Mouse (Mus musculus) embryonic facial prominence, embryonic 11.5 days (tissue): ENCODE measurements around the gene Adamts17. TPM values are rescaled to one million over a fixed set of nuclear protein-coding genes. Genes with fewer than 3 reads are reported as not detected.

Experiments used
- ATAC-seq: fragments of 200-750 bp; cut with Nextera tagmentation; replicated peaks from 2 replicates; pipeline ENCODE4 v1.8.0; 2017; ENCODE audit warnings: low read depth; ENCODE audit not compliant: insufficient number of reproducible peaks, low FRiP score, low TSS enrichment
- DNase-seq: peaks from one replicate; pipeline ENCODE4 v3.0.0-alpha.2; 2015; ENCODE audit warnings: low spot score
- H3K27ac ChIP-seq: fragments of 300-500 bp; sonication (generic); replicated peaks from 2 replicates; pipeline ENCODE4 v1.5.1; 2014; ENCODE audit warnings: mild to moderate bottlenecking, low read depth, low read length, control low read depth
- H3K27me3 ChIP-seq: fragments of 300-500 bp; sonication (generic); 2 replicates; pipeline ENCODE4 v1.6.1; 2014; ENCODE audit warnings: mild to moderate bottlenecking, low read length, moderate library complexity, mixed read lengths; ENCODE audit not compliant: control insufficient read depth, insufficient read depth
- H3K36me3 ChIP-seq: fragments of 300-500 bp; sonication (generic); replicated peaks from 2 replicates; pipeline ENCODE4 v1.6.1; 2014; ENCODE audit warnings: low read depth, mild to moderate bottlenecking, low read length, moderate library complexity, mixed read lengths; ENCODE audit not compliant: control insufficient read depth, insufficient read depth
- H3K4me1 ChIP-seq: fragments of 300-500 bp; sonication (generic); 2 replicates; pipeline ENCODE4 v1.6.1; 2014; ENCODE audit warnings: low read length, mixed read lengths; ENCODE audit not compliant: control insufficient read depth, insufficient read depth
- H3K4me2 ChIP-seq: fragments of 300-500 bp; sonication (generic); 2 replicates; pipeline ENCODE4 v1.6.1; 2014; ENCODE audit warnings: low read depth, mild to moderate bottlenecking, control low read depth, low read length, moderate library complexity
- H3K4me3 ChIP-seq: fragments of 300-500 bp; sonication (generic); 2 replicates; pipeline ENCODE4 v1.5.1; 2014; ENCODE audit warnings: low read depth, low read length, control low read depth
- H3K9ac ChIP-seq: fragments of 300-500 bp; sonication (generic); replicated peaks from 2 replicates; pipeline ENCODE4 v1.6.1; 2014; ENCODE audit warnings: mild to moderate bottlenecking, control low read depth, low read length
- H3K9me3 ChIP-seq: fragments of 300-500 bp; sonication (generic); replicated peaks from 2 replicates; pipeline ENCODE4 v1.6.1; 2016; ENCODE audit warnings: mild to moderate bottlenecking, low read length, inconsistent platforms, mixed read lengths; ENCODE audit not compliant: control insufficient read depth
- WGBS: fragments of 180-500 bp; shearing (Covaris S2); extraction: QIAGEN DNeasy Blood & Tissue Kit; methylation state at CpG from one replicate; pipeline ENCODE4 v1.1.7; 2014; 5-methylcytosine and 5-hydroxymethylcytosine counted together
- polyA plus RNA-seq: library from polyadenylated mRNA; unstranded; fragments of >200 nt; fragmentation: Nextera tagmentation; extraction: Ambion mirVana; gene quantifications from 2 replicates; pipeline ENCODE4 v1.2.1, GENCODE M21; 2014

The Adamts17 gene
- polyA plus RNA-seq, 1 experiment from 2014 or later: 3.0 TPM

DNA sequence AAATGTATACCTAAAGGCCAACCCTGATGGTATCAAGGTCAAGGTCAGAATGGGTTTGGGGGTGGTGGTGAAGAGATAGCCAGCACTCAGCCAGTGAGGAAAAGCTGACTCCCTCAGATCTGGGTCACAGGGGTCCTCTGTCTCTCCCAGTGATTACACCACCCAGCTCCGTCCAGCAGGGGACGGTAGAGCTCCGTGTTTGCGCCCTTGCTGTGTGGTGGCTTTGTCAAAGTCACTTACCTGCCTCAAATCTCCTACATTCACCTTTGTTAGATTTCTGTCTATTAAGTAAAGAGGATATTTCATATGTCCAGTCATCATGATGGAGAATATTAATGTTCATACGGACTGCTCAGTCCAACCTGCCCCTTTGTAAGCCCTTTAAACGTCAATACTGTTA, 19.5 kb upstream of the Adamts17 start:
- Histone ChIP-seq H3K9me3 (no peaks in the 10 kb centered on the region), H3K4me2 (no peak overlapping the region), H3K27ac (no peak overlapping the region), H3K36me3 (no peaks in the 10 kb centered on the region), H3K4me3 (no peak overlapping the region), H3K4me1 (no peaks in the 10 kb centered on the region), H3K27me3 (no peaks in the 10 kb centered on the region), H3K9ac (no peak overlapping the region)
- DNase-seq (peak; percentile 63), ATAC-seq (no peak)
- WGBS: 21% methylated on average over 6 of the region's 6 CpGs

DNA sequence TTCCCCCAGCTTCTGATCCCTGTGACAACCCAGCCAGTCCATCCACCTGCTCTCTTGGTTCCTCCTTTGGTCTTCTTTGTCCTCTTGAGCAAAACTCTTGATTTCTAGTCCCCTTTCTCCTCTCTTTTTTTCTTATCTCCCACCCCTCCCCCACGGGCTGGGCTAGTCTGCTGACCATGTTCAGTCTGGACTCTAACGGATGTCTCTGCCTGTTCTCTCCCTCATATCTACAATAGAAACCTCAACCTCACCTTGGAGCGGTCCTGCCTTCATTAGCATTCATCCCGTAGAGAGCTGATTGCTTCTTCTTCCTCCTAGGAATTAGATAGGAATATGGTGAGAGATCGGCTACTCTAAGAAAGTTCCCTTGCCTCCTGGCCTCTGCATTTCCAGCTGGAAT, 8.7 kb upstream of the Adamts17 start:
- WGBS: 77% methylated on average over 5 of the region's 5 CpGs
- H3K9ac ChIP-seq: no peak overlapping the region
- no peak for DNase-seq
- no peak for ATAC-seq
- H3K4me3 ChIP-seq: no peak overlapping the region
- H3K36me3 ChIP-seq: no peaks in the 10 kb centered on the region
- no peak overlapping the region for H3K4me2 ChIP-seq
- H3K4me1 ChIP-seq: no peaks in the 10 kb centered on the region
- no peaks in the 10 kb centered on the region for H3K9me3 ChIP-seq
- H3K27me3 ChIP-seq: no peaks in the 10 kb centered on the region
- no peak overlapping the region for H3K27ac ChIP-seq

DNA sequence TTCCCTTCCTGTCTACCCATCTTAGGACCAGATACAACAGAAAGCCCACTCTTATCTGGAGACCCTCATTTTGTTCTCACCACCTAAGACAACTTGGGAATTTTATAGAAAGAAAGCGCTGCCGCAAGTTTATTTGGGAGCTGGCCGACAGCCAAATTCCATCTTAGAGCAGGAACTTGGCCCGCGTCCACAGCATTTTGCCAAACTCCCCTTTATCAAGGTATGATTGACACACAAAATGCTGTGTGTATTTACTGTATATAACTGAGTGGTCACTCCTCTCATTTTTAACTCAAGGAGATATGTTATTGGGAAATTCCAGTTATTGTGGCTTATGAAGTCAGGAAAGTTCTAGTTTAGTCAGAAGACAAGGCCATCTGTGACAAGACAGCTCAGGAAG, 8.2 kb upstream of the Adamts17 start:
- Histone ChIP-seq H3K27me3 (no peaks in the 10 kb centered on the region), H3K4me3 (no peak overlapping the region), H3K27ac (no peak overlapping the region), H3K4me1 (no peaks in the 10 kb centered on the region), H3K9ac (no peak overlapping the region), H3K4me2 (no peak overlapping the region), H3K36me3 (no peaks in the 10 kb centered on the region), H3K9me3 (no peaks in the 10 kb centered on the region)
- DNase-seq (no peak), ATAC-seq (no peak)
- 70% methylated on average over 5 of the region's 5 CpGs for WGBS

DNA sequence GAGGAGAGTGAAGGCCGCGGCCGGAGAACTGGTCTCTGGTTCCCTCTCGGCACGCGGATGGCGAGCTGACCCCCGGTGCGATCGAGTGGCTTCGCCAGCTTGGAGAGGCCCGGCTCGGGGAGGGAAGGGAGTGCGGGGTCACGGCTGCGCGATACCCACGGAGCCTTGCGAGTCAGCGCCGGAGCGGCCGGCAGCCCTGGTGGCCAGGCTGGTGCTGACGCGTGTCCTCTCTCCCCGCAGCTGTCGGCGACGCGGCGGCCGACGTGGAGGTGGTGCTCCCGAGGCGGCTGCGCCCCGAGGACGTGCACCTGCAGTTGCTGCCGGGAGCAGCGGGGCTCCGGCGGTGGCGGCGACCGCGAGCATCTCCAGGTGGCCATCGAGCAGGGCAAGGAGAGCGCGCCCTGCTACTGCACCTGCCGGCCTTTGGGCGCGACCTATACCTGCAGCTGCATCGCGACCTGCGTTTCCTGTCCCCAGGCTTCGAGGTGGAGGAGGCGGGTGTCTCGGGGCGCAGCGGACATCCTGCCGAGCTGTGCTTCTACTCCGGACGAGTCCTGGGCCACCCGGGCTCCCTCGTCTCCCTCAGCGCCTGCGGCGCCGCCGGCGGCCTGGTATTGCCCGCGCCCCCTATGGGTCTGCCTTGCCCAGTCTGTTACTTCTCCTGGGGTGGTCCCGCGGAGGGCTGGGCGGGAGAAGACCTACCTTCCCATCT, 629 bp downstream of the Adamts17 start:
- Histone ChIP-seq H3K27me3 (peaks cover 5% of the 10 kb centered on the region), H3K4me3 (peak overlapping the region; percentile 66), H3K9ac (peak overlapping the region; percentile 61), H3K36me3 (no peaks in the 10 kb centered on the region), H3K27ac (0 out of 2 replicates have a peak overlapping the region, but pooled peaks have one; percentile 20), H3K4me2 (peak overlapping the region; percentile 100), H3K4me1 (peaks cover 7% of the 10 kb centered on the region), H3K9me3 (no peaks in the 10 kb centered on the region)
- under 1% methylated on average over 73 of the region's 76 CpGs for WGBS
- DNase-seq (peak; percentile 68), ATAC-seq (peak; percentile 24)

DNA sequence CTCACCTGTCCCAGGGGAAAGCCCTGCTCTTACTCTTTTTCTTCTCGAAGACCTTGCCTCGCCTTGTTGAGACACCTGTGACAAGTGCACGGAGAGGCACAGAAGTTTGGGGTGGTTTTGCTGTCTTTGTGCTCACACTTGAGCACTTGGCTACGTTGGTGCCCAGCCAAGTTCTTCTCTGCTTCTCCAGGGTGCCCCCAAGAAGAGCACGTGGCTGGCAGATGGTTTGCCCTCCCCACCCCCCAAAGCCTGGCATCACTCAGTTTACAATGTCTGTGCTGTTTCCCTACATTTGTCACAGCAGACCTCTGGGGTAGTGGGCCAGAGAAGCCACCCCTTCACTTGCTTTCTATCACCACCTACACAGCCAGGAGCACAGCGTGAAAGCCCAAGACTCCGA, 1.6 kb downstream of the Adamts17 start:
- H3K9ac ChIP-seq: no peak overlapping the region
- H3K36me3 ChIP-seq: no peaks in the 10 kb centered on the region
- ATAC-seq (no peak), DNase-seq (no peak)
- H3K4me1 ChIP-seq: peaks cover 7% of the 10 kb centered on the region
- 76% methylated on average over 7 of the region's 7 CpGs for whole genome bisulfite sequencing
- H3K9me3 ChIP-seq: no peaks in the 10 kb centered on the region
- H3K4me2 ChIP-seq: peak overlapping the region; percentile 100; the same call in 1 of the 2 replicates
- H3K27ac ChIP-seq: no peak overlapping the region
- H3K4me3 ChIP-seq: 0 out of 2 replicates have a peak overlapping the region, but pooled peaks have one; percentile 66
- peaks cover 5% of the 10 kb centered on the region for H3K27me3 ChIP-seq

DNA sequence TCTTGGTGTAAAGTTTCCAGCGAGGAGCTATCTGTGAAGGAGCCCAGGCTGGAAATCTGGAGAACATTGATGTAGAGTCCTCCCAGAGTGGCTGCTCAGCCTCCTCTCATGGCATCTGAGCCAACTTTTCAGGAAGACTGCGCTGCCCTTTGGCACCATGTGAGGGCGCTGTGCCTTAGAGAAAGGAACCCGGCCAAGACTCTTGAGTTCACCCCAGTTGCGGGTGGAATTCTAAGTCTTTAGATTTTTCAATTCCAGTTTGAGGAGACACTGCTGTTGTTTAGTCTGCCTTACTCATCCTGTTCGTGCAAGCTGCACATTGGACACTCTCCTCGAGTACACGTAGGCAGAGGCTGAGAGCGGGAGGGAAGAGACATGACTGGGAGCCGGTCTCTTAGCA, 2.5 kb downstream of the Adamts17 start:
- H3K9me3 ChIP-seq: no peaks in the 10 kb centered on the region
- H3K27me3 ChIP-seq: peaks cover 5% of the 10 kb centered on the region
- H3K4me3 ChIP-seq: no peak overlapping the region
- H3K4me2 ChIP-seq: no peak overlapping the region
- H3K36me3 ChIP-seq: no peaks in the 10 kb centered on the region
- ATAC-seq: no peak
- no peak overlapping the region for H3K9ac ChIP-seq
- peaks cover 7% of the 10 kb centered on the region for H3K4me1 ChIP-seq
- WGBS: 44% methylated on average over 10 of the region's 10 CpGs
- H3K27ac ChIP-seq: no peak overlapping the region
- peak; percentile 86 for DNase-seq

DNA sequence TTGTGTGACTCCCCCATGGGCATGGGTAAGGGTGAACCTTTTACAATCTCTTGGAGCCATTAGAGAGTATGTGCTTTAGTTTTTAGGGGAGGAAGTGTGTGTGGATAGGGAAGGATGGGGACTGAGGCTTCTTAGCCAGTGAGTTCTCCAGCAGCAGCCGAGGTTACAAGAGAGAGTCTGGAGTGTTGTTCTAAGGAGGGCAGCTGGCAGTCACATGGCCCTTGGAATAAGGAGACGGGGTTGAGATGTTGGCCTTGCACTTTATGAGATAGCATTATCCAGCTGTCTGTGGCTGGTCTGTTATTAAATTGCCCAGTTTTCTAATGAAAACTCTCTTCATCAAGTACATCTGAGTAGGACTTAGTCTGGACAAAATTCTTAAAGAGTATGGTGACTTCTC, 4.3 kb downstream of the Adamts17 start:
- no peaks in the 10 kb centered on the region for H3K36me3 ChIP-seq
- no peak overlapping the region for H3K9ac ChIP-seq
- H3K27ac ChIP-seq: no peak overlapping the region
- H3K9me3 ChIP-seq: no peaks in the 10 kb centered on the region
- 73% methylated on average over 2 of the region's 2 CpGs for WGBS
- ATAC-seq (no peak), DNase-seq (no peak)
- no peak overlapping the region for H3K4me2 ChIP-seq
- H3K4me3 ChIP-seq: no peak overlapping the region
- peaks cover 5% of the 10 kb centered on the region for H3K27me3 ChIP-seq
- H3K4me1 ChIP-seq: peaks cover 7% of the 10 kb centered on the region

DNA sequence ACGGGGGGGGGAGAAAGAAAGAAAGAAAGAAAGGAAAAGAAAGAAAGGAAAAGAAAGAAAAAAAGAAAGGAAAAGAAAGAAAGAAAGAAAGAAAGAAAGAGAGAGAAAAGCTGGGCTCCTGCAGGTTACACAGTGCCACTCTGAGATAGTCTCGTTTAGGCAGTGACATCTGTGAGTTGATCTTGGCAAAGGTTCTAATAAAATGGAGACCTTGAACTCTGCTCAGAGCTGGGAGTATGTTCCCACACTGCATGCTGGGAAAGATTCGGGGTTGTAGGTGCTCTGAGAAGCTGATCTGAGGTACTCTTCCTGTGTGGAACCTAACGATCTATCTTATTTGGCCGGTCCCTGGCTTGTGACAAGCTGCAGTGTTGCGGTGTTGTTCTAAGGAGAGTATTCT, 7.0 kb downstream of the Adamts17 start:
- no peaks in the 10 kb centered on the region for H3K36me3 ChIP-seq
- H3K9me3 ChIP-seq: no peaks in the 10 kb centered on the region
- H3K4me2 ChIP-seq: no peak overlapping the region
- H3K4me3 ChIP-seq: no peak overlapping the region
- WGBS: 78% methylated on average over 6 of the region's 6 CpGs
- H3K27ac ChIP-seq: no peak overlapping the region
- ATAC-seq (no peak), DNase-seq (no peak)
- no peak overlapping the region for H3K9ac ChIP-seq
- H3K4me1 ChIP-seq: no peaks in the 10 kb centered on the region
- H3K27me3 ChIP-seq: no peaks in the 10 kb centered on the region
